Comparison of ENCODE assay signal across 22 mouse cellular contexts in genomic region chr7:66982084-66982483, GRCm38 (mm10).
A peak's percentile ranks its signal among the peaks of the same experiment; 100 is the strongest.
DNase-seq lines count a peak whose midpoint lies in the region; ATAC-seq lines count a peak whose summit lies in the region.
"Had no signal": no experiment of that assay in that cellular context is flagged by ENCODE, and none has a peak within 500 bp of the region (broad histone marks: within the 10 kb centered on the region; RNA-seq: fewer than 3 reads in every experiment).

No protein-coding gene starts in this region.

- no peak for DNase-seq in heart, embryonic 10.5 days (ENCODE audit: low spot score)
- peak; percentile 60 for DNase-seq in thymus, postnatal 0 days (ENCODE audit: low spot score)
- DNase-seq in thymus, postnatal 4 days, result no peak
- no peak for DNase-seq in adipocyte (ENCODE audit: low spot score)
- DNase-seq: adrenal gland, adult 8-10 months; adrenal gland, postnatal 36 days; cerebellum, adult 2 months; cerebellum, postnatal 10 days; embryo, embryonic 11 days; gastrocnemius, postnatal 36 days; heart, adult 2 months; heart, postnatal 10 days; heart, postnatal 4 days had no signal

- no peak overlapping the region for H3K4me2 ChIP-seq in heart, embryonic 16.5 days (ENCODE audit: low read depth, low read length)
- no peak overlapping the region for H3K4me2 ChIP-seq in midbrain, embryonic 16.5 days (ENCODE audit: low read length)
- H3K4me2 ChIP-seq: embryonic facial prominence, embryonic 15.5 days; heart, embryonic 13.5 days; hindbrain, embryonic 14.5 days had no signal

- 74% methylated on average over 5 of the region's 5 CpGs for WGBS in heart, embryonic 16.5 days
- WGBS in heart, embryonic 10.5 days, result 80% methylated on average over 5 of the region's 5 CpGs
- 72% methylated on average over 5 of the region's 5 CpGs for WGBS in midbrain, embryonic 16.5 days

- ATAC-seq in heart, embryonic 16.5 days (replicated peaks; ENCODE audit: extremely low read depth, insufficient read depth, low FRiP score), result peak; percentile 56
- peak; percentile 64 for ATAC-seq in megakaryocyte progenitor cell, adult 5-6 weeks (replicated peaks; ENCODE audit: poor library complexity)
- no peak for ATAC-seq in midbrain, embryonic 16.5 days
- ATAC-seq: forebrain, embryonic 14.5 days had no signal

- no peak overlapping the region for H3K4me3 ChIP-seq in heart, embryonic 16.5 days (ENCODE audit: low read length)
- no peak overlapping the region for H3K4me3 ChIP-seq in heart, embryonic 10.5 days
- no peak overlapping the region for H3K4me3 ChIP-seq in midbrain, embryonic 16.5 days (ENCODE audit: low read depth, low read length)
- H3K4me3 ChIP-seq: embryonic facial prominence, embryonic 15.5 days; erythroblast, embryonic 14.5 days; forebrain, embryonic 10.5 days; heart, adult 2 months; heart, embryonic 13.5 days had no signal

- peak overlapping the region; percentile 25; the same call in 1 of the 2 replicates for H3K27ac ChIP-seq in heart, embryonic 16.5 days (ENCODE audit: low read length)
- no peak overlapping the region for H3K27ac ChIP-seq in heart, embryonic 10.5 days
- H3K27ac ChIP-seq in midbrain, embryonic 16.5 days (ENCODE audit: low read length), result no peak overlapping the region
- H3K27ac ChIP-seq: embryonic facial prominence, embryonic 15.5 days; forebrain, embryonic 10.5 days; heart, adult 2 months; heart, embryonic 13.5 days; hindbrain, embryonic 14.5 days had no signal

- peaks cover 2% of the 10 kb centered on the region; the same call in 1 of the 2 replicates for H3K4me1 ChIP-seq in heart, embryonic 16.5 days (ENCODE audit: control insufficient read depth, insufficient read depth, low read length)
- H3K4me1 ChIP-seq in heart, embryonic 10.5 days, result no peaks in the 10 kb centered on the region; the same call in 1 of the 2 replicates
- H3K4me1 ChIP-seq in midbrain, embryonic 16.5 days (ENCODE audit: control insufficient read depth, insufficient read depth, low read length), result no peaks in the 10 kb centered on the region
- H3K4me1 ChIP-seq: embryonic facial prominence, embryonic 15.5 days; forebrain, embryonic 10.5 days; heart, embryonic 13.5 days had no signal

- H3K9me3 ChIP-seq in heart, embryonic 16.5 days (replicated peaks; ENCODE audit: control insufficient read depth, low read length), result no peaks in the 10 kb centered on the region
- H3K9me3 ChIP-seq in heart, embryonic 10.5 days, result no peaks in the 10 kb centered on the region
- H3K9me3 ChIP-seq in midbrain, embryonic 16.5 days (replicated peaks; ENCODE audit: control insufficient read depth, low read length, poor library complexity, severe bottlenecking), result 0 out of 2 replicates have a peak, but pooled peaks cover 4% of the 10 kb centered on the region
- H3K9me3 ChIP-seq: embryonic facial prominence, embryonic 15.5 days; forebrain, embryonic 10.5 days had no signal

- H3K27me3 ChIP-seq in heart, embryonic 16.5 days (ENCODE audit: control insufficient read depth, insufficient read depth, low read length), result no peaks in the 10 kb centered on the region
- 0 out of 2 replicates have a peak, but pooled peaks cover 4% of the 10 kb centered on the region for H3K27me3 ChIP-seq in heart, embryonic 10.5 days (ENCODE audit: insufficient read depth, poor library complexity, severe bottlenecking)
- no peaks in the 10 kb centered on the region for H3K27me3 ChIP-seq in midbrain, embryonic 16.5 days (ENCODE audit: control insufficient read depth, insufficient read depth, low read depth, low read length)
- H3K27me3 ChIP-seq: embryonic facial prominence, embryonic 15.5 days had no signal

- H3K36me3 ChIP-seq in heart, embryonic 16.5 days (ENCODE audit: control insufficient read depth, insufficient read depth), result no peaks in the 10 kb centered on the region
- H3K36me3 ChIP-seq in heart, embryonic 10.5 days, result 0 out of 2 replicates have a peak, but pooled peaks cover 2% of the 10 kb centered on the region
- H3K36me3 ChIP-seq in midbrain, embryonic 16.5 days (ENCODE audit: control insufficient read depth, insufficient read depth, low read length), result no peaks in the 10 kb centered on the region
- H3K36me3 ChIP-seq: embryonic facial prominence, embryonic 15.5 days; forebrain, embryonic 10.5 days; heart, embryonic 13.5 days had no signal

- H3K9ac ChIP-seq in heart, embryonic 16.5 days (ENCODE audit: low read length), result no peak overlapping the region
- H3K9ac ChIP-seq in midbrain, embryonic 16.5 days (ENCODE audit: low read depth, low read length), result no peak overlapping the region
- H3K9ac ChIP-seq: embryonic facial prominence, embryonic 15.5 days; heart, embryonic 13.5 days; hindbrain, embryonic 14.5 days had no signal
